Mouse (Mus musculus) E14TG2a.4 (cell line): ENCODE results near the gene Rftn1.
A peak's percentile ranks its signal among the peaks of the same experiment; 100 is the strongest.

Experiments
- H3K27me3 ChIP-seq: 2 replicates; pipeline ENCODE4 v1.6.1; 2014; ENCODE audit warnings: low read length, control low read depth; ENCODE audit not compliant: insufficient read depth
- H3K36me3 ChIP-seq: 2 replicates; pipeline ENCODE4 v1.6.1; 2014; ENCODE audit warnings: low read length, control low read depth; ENCODE audit not compliant: insufficient read depth
- H3K4me1 ChIP-seq: replicated peaks from 2 replicates; pipeline ENCODE4 v1.6.1; 2014; ENCODE audit warnings: low read depth, low read length, control low read depth
- H3K4me3 ChIP-seq: replicated peaks from 2 replicates; pipeline ENCODE4 v1.5.1; 2014; ENCODE audit warnings: mild to moderate bottlenecking, low read length
- H3K9me3 ChIP-seq: 2 replicates; pipeline ENCODE4 v1.6.1; 2014; ENCODE audit warnings: low read length, control low read depth
- CTCF ChIP-seq: conservative IDR thresholded peaks from 2 replicates; pipeline ENCODE4 v1.5.1; 2014; ENCODE audit warnings: low read length
- NANOG ChIP-seq: IDR thresholded peaks from 2 replicates; pipeline ENCODE4 v1.6.1; 2014; ENCODE audit warnings: borderline replicate concordance, low read length, mixed read lengths
- POU5F1 ChIP-seq: IDR thresholded peaks from 2 replicates; pipeline ENCODE4 v1.6.1; 2014; ENCODE audit warnings: low read length, borderline replicate concordance

Rftn1 gene

DNA sequence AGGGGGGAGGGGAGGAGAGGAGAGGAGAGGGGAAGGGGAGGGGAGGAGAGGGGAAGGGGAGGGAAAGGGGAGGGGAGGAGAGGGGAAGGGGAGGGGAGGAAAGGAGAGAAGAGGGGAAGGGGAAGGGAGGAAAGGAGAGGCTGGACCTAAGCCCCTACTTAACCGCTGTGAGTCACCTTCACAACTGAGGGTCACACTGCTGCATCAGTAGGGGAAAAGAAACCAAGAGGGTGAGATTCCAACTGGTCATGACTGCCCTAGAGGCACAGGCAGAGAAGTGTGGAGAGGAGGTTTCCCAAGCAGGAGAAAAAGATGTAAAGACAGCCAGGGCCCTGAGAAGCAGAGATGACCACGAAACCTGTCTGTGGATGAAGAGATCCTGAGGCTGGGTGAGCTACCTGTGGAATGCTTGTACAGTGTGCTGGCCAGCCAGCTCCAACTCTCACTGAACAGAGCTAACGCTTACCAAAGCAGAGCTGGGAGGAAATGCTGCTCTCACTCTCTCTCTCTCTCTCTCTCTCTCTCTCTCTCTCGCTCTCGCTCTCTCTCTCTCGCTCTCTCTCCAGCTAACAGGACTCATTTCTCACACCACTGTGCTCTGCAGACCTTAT, 19.4 kb downstream of the Rftn1 start:
- Histone ChIP-seq H3K27me3 (peaks cover 9% of the 10 kb centered on the region; the same call in 1 of the 2 replicates), H3K9me3 (peaks cover 18% of the 10 kb centered on the region), H3K36me3 (no peaks in the 10 kb centered on the region), H3K4me3 (no peak overlapping the region), H3K4me1 (no peaks in the 10 kb centered on the region)
- TF ChIP-seq POU5F1 (no peak), NANOG (no peak), CTCF (no peak)

DNA sequence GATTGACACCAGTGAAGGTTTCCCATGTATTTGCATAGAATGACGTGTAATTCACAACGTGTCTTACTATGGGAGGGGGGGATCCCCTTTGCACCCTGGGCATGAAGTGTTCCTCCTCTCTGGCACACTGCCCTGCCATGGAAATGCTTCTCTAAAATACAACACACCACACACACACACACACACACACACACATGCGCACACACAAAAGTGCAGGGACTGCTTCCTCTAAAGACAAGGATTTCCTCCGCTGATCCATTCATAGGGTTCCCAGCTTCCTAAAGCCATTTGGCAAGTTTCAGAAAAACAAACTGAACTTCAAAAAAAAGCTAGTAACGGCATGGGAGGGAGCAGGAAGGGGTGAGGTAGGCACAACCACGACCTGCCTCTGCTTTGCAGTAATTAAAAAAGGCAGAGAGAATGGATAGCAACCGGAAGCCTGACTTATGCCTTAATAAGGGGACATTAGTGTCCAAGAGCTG, 20.5 kb downstream of the Rftn1 start:
- no peak for TF ChIP-seq CTCF
- no peak for TF ChIP-seq NANOG
- no peak for TF ChIP-seq POU5F1
- no peaks in the 10 kb centered on the region for H3K4me1 ChIP-seq
- H3K4me3 ChIP-seq = no peak overlapping the region
- H3K9me3 ChIP-seq = peaks cover 26% of the 10 kb centered on the region
- H3K27me3 ChIP-seq = peaks cover 9% of the 10 kb centered on the region; the same call in 1 of the 2 replicates
- H3K36me3 ChIP-seq = no peaks in the 10 kb centered on the region

DNA sequence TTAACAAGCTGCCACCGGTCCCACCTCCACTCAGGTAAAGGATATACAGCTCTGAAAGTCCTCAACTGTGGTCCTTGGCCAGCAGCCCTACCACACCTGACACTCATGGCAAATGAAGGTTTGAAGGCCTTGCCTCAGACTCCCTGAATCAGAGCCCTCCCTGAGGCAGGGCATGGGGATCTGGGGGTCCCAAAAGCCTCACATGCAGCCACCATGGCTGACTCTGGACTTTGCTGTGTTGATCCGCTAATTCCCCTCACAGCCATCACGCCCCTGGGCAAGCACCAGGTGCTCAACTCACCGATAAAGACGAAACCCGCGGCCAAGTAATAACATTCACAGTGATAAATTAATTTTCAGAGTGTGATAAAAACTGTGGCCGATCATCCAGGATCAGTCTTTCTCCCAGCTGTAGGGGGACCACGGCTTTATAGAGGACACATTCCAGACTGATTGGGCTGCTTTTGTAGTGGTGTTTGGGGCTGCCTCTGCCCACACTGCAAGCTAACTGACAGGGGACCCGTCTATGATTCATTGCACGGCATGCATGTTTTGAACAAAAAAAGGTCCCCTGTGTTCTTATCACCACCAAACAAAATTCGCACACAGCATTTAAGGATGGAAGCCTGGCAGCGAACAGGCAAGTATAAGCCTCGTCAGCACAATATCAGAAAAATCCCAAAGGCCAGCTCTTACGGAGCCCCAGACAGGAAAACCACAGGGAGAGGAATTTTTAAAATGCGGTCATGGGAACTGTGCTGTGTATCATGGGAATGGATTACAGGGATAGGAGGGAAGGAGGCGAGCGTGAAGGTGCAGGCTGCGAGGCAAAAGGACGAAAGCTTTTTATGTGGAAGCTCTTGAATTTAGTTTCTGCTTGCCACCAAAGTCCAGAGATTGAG, 29.3 kb downstream of the Rftn1 start:
- H3K27me3 ChIP-seq = no peaks in the 10 kb centered on the region
- TF ChIP-seq CTCF = no peak
- TF ChIP-seq POU5F1 = no peak
- TF ChIP-seq NANOG = no peak

DNA sequence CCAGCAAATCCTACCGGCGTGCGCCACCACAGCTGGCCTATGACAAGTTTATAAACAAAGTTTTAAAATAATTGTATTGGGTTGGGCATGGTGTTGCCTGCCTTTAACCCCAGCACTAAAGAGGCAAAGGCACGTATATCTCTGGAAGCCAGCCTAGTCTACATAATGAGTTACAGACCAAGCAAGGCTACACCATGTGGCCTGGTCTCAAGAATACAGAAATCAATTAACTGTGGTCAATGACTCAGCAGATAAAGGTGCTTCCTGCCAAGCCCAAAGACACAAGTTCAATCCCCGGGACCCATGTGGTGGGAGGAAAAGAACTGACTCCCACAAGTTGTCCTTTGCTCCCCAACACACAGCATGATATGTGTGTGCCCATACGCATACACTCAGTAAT, 30.1 kb downstream of the Rftn1 start:
- no peak overlapping the region for H3K4me3 ChIP-seq
- TF ChIP-seq NANOG (no peak), POU5F1 (no peak), CTCF (no peak)
- no peaks in the 10 kb centered on the region for H3K4me1 ChIP-seq
- no peaks in the 10 kb centered on the region for H3K36me3 ChIP-seq
- no peaks in the 10 kb centered on the region for H3K27me3 ChIP-seq
- peaks cover 19% of the 10 kb centered on the region for H3K9me3 ChIP-seq

More for the DNA sequence above, 29.3 kb downstream of the Rftn1 start:
- peaks cover 19% of the 10 kb centered on the region for H3K9me3 ChIP-seq
- no peaks in the 10 kb centered on the region for H3K4me1 ChIP-seq
- no peaks in the 10 kb centered on the region for H3K36me3 ChIP-seq
- H3K4me3 ChIP-seq = no peak overlapping the region

DNA sequence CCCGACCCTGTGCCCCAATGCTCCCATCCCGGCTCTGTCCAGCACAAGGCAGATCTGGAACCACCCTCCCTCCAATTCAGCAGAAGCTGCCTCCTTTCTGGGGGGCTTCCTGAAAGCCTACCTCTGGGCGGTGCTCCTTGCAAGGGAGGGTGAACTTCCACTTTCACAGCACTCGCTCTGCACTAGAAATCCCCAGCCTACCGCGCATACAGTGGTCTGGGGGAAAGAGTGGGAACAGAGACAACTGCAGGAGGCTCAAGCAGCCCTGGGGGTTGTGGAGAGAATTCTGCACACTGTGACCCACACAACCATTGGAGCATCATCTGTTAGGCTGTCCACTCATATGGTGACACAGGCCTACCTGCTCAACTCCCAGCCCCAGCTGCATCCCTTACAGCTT, 30.7 kb downstream of the Rftn1 start:
- TF ChIP-seq NANOG = no peak
- Histone ChIP-seq H3K36me3 (no peaks in the 10 kb centered on the region), H3K27me3 (no peaks in the 10 kb centered on the region), H3K4me1 (no peaks in the 10 kb centered on the region), H3K4me3 (peak overlapping the region; percentile 49), H3K9me3 (peaks cover 17% of the 10 kb centered on the region)

DNA sequence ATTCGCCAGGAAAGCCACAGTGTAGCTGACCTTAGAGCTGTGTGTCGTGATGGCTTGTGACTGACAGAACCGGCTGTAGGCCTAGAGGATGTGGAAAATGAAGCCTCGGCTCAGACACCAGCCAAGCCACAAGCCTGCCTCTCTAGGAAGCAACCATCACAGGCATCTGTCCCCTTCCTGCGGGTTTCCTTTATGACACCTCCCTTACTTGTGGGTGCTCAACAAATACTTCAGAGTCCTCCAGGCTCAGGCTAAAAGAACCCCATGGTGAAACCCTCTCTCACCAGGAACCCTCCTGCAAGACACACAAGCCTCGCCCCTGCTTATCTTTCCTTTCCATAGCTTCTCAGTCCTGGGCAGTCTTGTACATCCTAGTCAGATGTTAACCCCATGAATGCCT, 31.9 kb downstream of the Rftn1 start:
- TF ChIP-seq NANOG (no peak), POU5F1 (no peak), CTCF (no peak)
- Histone ChIP-seq H3K36me3 (no peaks in the 10 kb centered on the region), H3K9me3 (peaks cover 10% of the 10 kb centered on the region; the same call in 1 of the 2 replicates)

DNA sequence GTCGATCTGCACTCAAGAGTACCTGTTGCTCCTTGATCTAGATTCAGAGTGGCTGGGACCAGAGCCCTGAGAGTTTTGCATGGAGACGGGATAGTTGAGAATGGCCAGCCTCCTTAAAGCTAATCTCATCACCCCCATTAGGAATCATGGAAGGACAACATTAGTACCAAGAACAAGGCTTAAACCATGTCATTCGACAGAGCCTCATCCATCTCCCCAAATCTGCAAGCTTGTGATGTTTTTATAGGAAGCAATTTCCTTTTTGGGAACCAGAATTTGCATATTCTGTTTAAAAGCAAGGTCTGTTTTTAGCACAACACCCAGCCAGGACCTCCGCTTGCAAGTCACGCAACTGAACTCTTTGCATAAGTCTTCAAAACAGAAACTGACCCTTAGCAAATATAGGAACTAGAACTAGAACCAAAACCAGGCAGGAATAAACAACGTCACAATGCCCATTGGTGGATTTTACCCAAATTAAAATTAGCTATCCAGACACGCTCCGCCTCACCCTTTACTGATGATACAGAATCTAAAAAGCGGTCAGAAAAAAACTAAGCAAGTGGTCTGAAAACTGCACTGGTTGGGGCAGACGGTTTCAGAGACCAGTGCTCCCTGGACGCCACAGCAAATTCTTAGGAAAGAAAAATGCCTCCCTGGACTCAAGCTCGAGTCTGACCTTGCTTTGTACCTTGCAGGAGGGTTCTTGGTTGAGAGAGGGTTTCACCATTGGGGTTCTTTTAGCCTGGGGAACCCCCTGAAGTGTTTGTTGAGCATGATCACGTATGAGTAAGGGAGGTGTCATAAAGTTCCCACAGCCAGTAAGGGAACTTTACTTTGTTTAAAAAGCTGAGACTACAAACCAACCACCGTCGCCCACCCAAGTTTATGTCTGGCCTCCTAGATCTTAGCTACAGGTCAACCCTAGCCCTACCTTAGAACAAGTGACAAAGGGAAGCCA, 33.0 kb downstream of the Rftn1 start:
- TF ChIP-seq POU5F1 = no peak
- no peak for TF ChIP-seq NANOG
- TF ChIP-seq CTCF = no peak
- peaks cover 10% of the 10 kb centered on the region; the same call in 1 of the 2 replicates for H3K9me3 ChIP-seq
- no peaks in the 10 kb centered on the region for H3K36me3 ChIP-seq
- H3K4me3 ChIP-seq = no peak overlapping the region
- H3K4me1 ChIP-seq = no peaks in the 10 kb centered on the region
- H3K27me3 ChIP-seq = no peaks in the 10 kb centered on the region

More for the DNA sequence above, 31.9 kb downstream of the Rftn1 start:
- H3K4me3 ChIP-seq = no peak overlapping the region
- no peaks in the 10 kb centered on the region for H3K4me1 ChIP-seq
- no peaks in the 10 kb centered on the region for H3K27me3 ChIP-seq
